Mouse (Mus musculus) megakaryocyte progenitor cell, adult 5-6 weeks (primary cell): ENCODE results near the gene Ints12. TPM values are rescaled to one million over a fixed set of nuclear protein-coding genes. Genes with fewer than 3 reads are reported as not detected.

Experiments used
- ATAC-seq: replicated peaks from 2 replicates; pipeline ENCODE4 v1.8.0; 2016; ENCODE audit warnings: mild to moderate bottlenecking, moderate TSS enrichment, inconsistent platforms; ENCODE audit not compliant: poor library complexity
- total RNA-seq, 2 experiments: library from RNA; stranded (forward) in 1 of 2; stranded (reverse) in 1 of 2; fragments of 157-497, 149-512 nt in 1 of 2; fragments of 200-1000 nt in 1 of 2; gene quantifications; 2 replicates each; pipeline versions ENCODE4 v1.2.3 to v1.2.4; 2015 to 2017

Gene Ints12
- total RNA-seq, 2 experiments from 2014 or later: 12.5 to 24.0 TPM

- ATAC-seq: no peak
Measured at GRCm38 (mm10) chr3:133144511-133145147, 53.0 kb downstream of the Ints12 start.

DNA sequence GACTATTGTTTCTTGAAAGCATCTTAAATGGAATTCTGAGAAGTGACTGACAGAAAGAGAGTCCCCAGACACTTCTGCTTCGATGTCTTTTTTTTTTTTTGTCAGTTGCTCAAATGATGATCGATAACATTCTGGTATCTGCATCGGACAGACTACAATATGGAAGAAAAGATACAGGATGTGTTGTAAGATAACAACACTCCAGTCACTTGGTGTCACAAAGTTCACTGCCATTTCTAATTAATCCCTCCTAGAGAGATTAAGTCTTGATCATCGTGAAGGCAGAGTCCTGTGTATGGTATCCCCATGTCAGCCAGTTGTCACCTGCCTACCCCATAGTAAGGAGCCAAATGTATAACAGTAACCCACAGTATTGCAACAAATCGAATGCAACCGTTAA is 60.0 kb downstream of the Ints12 start:
- ATAC-seq: no peak

DNA sequence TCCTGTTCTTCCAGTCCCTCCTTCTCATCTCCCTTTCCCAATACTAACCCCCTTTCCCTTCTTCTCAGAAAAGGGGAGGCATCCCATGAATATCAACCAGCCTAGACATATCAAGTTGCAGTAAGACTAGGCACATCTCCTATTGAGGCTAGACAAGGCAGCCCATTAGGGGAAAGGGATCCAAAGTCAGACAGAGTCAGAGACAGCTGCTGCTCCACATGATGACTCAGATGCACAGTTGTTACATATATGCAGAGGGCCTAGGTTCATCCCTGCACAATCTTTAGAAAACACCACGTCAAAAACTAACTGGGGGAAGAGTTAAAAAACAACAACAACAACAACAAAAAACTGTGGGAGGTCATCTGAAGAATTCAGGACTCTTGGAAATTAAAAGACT is 61.2 kb downstream of the Ints12 start:
- ATAC-seq: no peak

DNA sequence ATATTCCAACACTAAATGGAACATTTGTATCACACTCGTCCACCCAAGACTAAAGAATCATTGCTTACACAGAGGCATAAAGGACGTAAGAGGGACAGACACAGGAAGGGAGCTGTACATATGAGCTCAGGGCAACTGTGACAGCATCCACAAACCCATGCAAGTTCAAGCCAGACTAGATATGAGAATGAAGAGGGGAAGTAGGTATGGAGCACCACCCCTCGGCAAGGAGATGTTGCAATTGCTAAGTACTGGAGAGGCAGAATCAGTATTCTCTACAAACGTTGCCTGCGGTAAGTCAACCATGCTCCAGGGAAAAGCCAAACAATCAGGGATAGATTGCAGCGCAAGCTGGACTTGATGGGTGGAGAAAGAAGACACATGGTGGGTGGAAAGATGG is 62.0 kb downstream of the Ints12 start:
- ATAC-seq: peak; percentile 52

GRCm38 (mm10) chr3:133154683-133155082 is 63.0 kb downstream of the Ints12 start:
- ATAC-seq: no peak

DNA sequence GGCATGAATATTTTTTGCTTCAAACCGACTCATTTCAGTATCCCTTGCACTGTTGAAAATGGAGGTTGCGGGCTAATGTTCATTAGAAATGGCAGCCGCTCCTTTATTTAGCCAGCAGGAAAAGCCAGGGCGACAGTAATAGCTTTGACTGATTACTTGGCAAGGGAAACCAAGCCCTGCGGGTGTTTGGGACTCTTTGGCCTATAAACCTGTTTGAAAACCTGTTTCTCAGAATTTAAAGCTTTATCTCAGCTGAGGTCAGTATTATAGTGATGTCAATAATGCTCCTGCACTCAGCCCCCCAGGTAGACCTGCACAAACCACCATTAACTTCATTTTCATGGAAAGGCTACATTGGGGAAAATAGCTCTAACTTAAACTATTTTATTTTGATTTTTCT is 66.6 kb downstream of the Ints12 start:
- ATAC-seq: no peak

Other genes starting within 250 kb of the Ints12 start
- not detected in 2 replicates for gene Npnt, start 141.5 kb upstream of the Ints12 start, total RNA-seq (2015)
- 0.47 TPM in 1 of 2 replicates, not detected in the other for gene Npnt, start 141.5 kb upstream of the Ints12 start, total RNA-seq (2017)
- 23.4 and 24.6 TPM in 2 replicates for gene Gstcd, start 193 bp downstream of the Ints12 start, total RNA-seq (2015)
- 17.6 and 21.4 TPM in 2 replicates for gene Gstcd, start 193 bp downstream of the Ints12 start, total RNA-seq (2017)
- not detected in 2 replicates for gene Arhgef38, start 143.1 kb downstream of the Ints12 start, total RNA-seq (2015)
- gene Arhgef38, start 143.1 kb downstream of the Ints12 start, total RNA-seq (2017): not detected in 2 replicates
- gene Ppa2, start 218.3 kb downstream of the Ints12 start, total RNA-seq (2015): 74.3 and 77.4 TPM in 2 replicates
- gene Ppa2, start 218.3 kb downstream of the Ints12 start, total RNA-seq (2017): 70.4 and 79.6 TPM in 2 replicates